Mouse (Mus musculus): ENCODE measurements around the gene Nab2. TPM values are rescaled to one million over a fixed set of nuclear protein-coding genes. Genes with fewer than 3 reads are reported as not detected.

The Nab2 gene
- polyA plus RNA-seq, 1 experiment from 2014 or later, result 4.2 TPM

DNA sequence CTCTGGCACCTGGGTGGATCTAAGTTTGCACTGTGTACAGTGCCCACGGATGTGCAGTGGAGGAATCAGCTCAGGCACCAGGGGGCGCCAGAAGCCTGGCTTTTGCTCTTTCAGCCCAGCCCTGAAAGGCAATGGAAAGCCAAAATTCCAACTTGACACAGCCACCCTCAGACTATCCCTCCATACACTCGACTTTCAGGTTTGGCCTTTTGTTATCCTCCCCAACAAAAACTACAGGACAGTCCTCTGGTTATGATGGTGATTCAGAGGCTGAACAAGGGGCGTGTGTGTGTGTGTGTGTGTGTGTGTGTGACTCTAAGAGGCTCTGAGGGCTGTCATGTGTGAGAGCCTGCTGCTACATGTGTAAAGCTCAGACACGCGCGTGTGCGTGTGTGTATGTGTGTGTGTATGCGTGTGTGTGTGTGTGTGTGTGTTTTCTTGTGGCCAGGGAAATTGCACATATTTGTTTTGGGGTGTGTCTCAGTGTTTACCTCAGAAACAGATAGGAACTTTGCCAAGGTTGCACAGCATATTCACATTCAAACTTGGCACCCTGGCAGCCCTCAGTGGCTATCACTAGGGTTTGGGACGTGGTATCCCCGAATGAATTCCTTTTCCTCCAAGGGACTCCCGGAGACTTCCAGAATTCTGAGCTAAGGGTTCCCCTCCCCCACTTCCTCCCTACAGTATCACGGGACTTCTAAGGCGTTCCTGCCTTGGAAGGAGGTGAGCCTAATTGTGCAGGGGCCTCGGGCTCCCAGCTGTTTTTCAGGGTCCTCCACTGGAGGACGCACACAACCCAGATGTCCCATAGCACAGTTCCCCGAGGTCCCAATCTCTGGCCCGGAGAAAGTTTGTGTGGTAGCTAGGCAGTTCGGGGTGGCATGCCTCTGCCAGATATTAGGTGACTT, 26.3 kb downstream of the Nab2 start:
- H3K9me3 ChIP-seq (ENCODE audit: control insufficient read depth), result no peaks in the 10 kb centered on the region
- peak overlapping the region; percentile 74 for H3K9ac ChIP-seq (ENCODE audit: low read depth, low read length)
- H3K4me2 ChIP-seq (replicated peaks; ENCODE audit: low read depth), result peak overlapping the region; percentile 93
- H3K36me3 ChIP-seq (ENCODE audit: control insufficient read depth, insufficient read depth), result peaks cover 8% of the 10 kb centered on the region
- no peaks in the 10 kb centered on the region for H3K27me3 ChIP-seq (replicated peaks; ENCODE audit: control insufficient read depth, insufficient read depth, low read length)
- H3K27ac ChIP-seq (ENCODE audit: low read depth, low read length), result peak overlapping the region; percentile 94
- peak; percentile 97 for TF ChIP-seq CTCF (IDR thresholded peaks at IDR 0.05; ENCODE audit: low read depth)
- peak; percentile 61 for ATAC-seq
- WGBS, result 5% methylated on average over 19 of the region's 19 CpGs
- peak overlapping the region; percentile 66 for H3K4me3 ChIP-seq (ENCODE audit: low read depth, low read length)
- peaks cover 3% of the 10 kb centered on the region; the same call in 1 of the 2 replicates for H3K4me1 ChIP-seq (replicated peaks; ENCODE audit: control insufficient read depth, insufficient read depth, low read length)

DNA sequence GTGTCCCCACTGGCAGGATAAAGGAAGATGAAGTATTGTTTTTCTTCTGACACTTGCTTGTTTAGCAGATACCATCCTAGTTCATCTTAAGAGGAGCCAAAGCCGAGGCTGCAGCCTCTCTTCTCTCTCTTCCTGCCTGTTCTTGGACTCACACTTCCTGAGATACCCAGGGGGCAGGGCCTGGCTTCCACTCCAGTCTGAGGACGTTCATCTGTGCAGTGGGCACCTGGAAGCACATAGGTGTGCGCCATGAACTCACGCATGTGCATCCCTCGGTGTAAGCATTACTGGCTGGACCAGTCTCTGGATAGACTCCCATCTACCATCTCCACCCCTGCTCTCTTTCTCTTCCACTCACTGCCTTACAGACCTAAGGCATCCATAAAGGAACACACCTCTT, 27.9 kb downstream of the Nab2 start:
- Histone ChIP-seq H3K4me2 (replicated peaks; ENCODE audit: low read depth) (no peak overlapping the region), H3K27me3 (replicated peaks; ENCODE audit: control insufficient read depth, insufficient read depth, low read length) (no peaks in the 10 kb centered on the region), H3K4me1 (replicated peaks; ENCODE audit: control insufficient read depth, insufficient read depth, low read length) (peaks cover 3% of the 10 kb centered on the region; the same call in 1 of the 2 replicates), H3K9ac (ENCODE audit: low read depth, low read length) (no peak overlapping the region), H3K27ac (ENCODE audit: low read depth, low read length) (no peak overlapping the region), H3K36me3 (ENCODE audit: control insufficient read depth, insufficient read depth) (no peaks in the 10 kb centered on the region), H3K9me3 (ENCODE audit: control insufficient read depth) (no peaks in the 10 kb centered on the region), H3K4me3 (ENCODE audit: low read depth, low read length) (no peak overlapping the region)
- TF ChIP-seq CTCF (IDR thresholded peaks at IDR 0.05; ENCODE audit: low read depth), result no peak
- WGBS, result 68% methylated on average over 5 of the region's 5 CpGs
- ATAC-seq, result no peak

DNA sequence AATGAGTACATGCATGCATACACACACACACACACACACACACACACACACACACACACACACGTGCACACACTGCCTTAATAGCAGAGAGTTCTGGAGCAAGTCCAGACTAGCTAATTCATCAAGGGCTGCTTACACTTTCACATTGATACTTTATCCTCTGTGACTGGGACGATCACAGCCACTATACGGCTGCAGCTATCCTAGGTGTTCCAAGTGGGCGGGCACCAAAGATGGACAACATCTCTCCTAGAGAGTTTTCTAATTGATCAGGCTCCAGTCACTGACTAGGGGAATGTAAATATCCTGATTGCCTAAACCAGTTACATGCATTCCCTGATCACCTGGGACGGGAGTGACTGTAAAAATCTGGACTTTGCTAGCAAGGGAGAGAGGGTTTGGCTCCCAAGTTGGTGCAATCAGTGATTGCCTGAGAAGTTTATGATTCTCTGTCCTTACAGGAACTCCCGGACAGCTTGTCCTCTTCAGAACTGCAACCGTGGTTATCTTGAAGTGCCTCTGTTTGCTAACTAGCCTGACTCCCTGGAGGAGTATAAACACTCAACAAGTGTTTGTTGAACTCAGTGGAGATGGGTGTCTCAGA, 35.6 kb downstream of the Nab2 start:
- H3K36me3 ChIP-seq (ENCODE audit: control insufficient read depth, insufficient read depth), result no peaks in the 10 kb centered on the region
- 23% methylated on average over 7 of the region's 7 CpGs for WGBS
- no peak for TF ChIP-seq CTCF (IDR thresholded peaks at IDR 0.05; ENCODE audit: low read depth)
- H3K4me3 ChIP-seq (ENCODE audit: low read depth, low read length), result no peak overlapping the region
- no peak overlapping the region for H3K9ac ChIP-seq (ENCODE audit: low read depth, low read length)
- H3K4me2 ChIP-seq (replicated peaks; ENCODE audit: low read depth), result 0 out of 2 replicates have a peak overlapping the region, but pooled peaks have one; percentile 1
- no peaks in the 10 kb centered on the region for H3K27me3 ChIP-seq (replicated peaks; ENCODE audit: control insufficient read depth, insufficient read depth, low read length)
- H3K9me3 ChIP-seq (ENCODE audit: control insufficient read depth), result no peaks in the 10 kb centered on the region
- H3K27ac ChIP-seq (ENCODE audit: low read depth, low read length), result no peak overlapping the region
- peak; percentile 88 for ATAC-seq
- H3K4me1 ChIP-seq (replicated peaks; ENCODE audit: control insufficient read depth, insufficient read depth, low read length), result peaks cover 7% of the 10 kb centered on the region

GRCm38 (mm10) chr10:127631261-127632214, 36.8 kb downstream of the Nab2 start:
- no peak for TF ChIP-seq CTCF (IDR thresholded peaks at IDR 0.05; ENCODE audit: low read depth)
- Histone ChIP-seq H3K36me3 (ENCODE audit: control insufficient read depth, insufficient read depth) (no peaks in the 10 kb centered on the region), H3K9me3 (ENCODE audit: control insufficient read depth) (no peaks in the 10 kb centered on the region), H3K27ac (ENCODE audit: low read depth, low read length) (no peak overlapping the region), H3K4me2 (replicated peaks; ENCODE audit: low read depth) (no peak overlapping the region), H3K4me3 (ENCODE audit: low read depth, low read length) (no peak overlapping the region), H3K27me3 (replicated peaks; ENCODE audit: control insufficient read depth, insufficient read depth, low read length) (no peaks in the 10 kb centered on the region), H3K4me1 (replicated peaks; ENCODE audit: control insufficient read depth, insufficient read depth, low read length) (peaks cover 7% of the 10 kb centered on the region), H3K9ac (ENCODE audit: low read depth, low read length) (no peak overlapping the region)
- WGBS, result 78% methylated on average over 10 of the region's 10 CpGs
- ATAC-seq, result no peak

DNA sequence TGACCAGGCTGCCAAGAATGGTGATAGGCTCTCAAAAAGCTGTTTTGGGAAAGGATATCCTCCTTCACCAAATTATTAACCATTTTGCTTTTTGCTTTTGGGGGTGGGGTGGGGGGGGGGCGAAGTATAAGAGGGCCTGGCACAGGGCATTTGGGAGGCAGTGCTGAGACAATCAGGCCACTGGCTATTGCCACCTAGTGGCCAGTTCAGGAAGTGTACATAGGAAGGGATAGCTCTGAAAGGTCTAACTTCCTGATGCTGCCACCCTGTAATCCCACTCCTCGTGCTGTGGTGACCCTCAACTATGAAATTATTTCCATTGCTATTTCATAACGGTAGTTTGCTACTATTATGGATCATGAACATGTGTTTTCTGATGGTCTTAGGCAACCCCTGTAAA, 41.9 kb downstream of the Nab2 start:
- 92% methylated on average over 3 of the region's 3 CpGs for WGBS
- TF ChIP-seq CTCF (IDR thresholded peaks at IDR 0.05; ENCODE audit: low read depth), result peak; percentile 64

More for the DNA sequence above, 41.9 kb downstream of the Nab2 start:
- no peak overlapping the region for H3K4me2 ChIP-seq (replicated peaks; ENCODE audit: low read depth)
- no peak for ATAC-seq
- H3K4me1 ChIP-seq (replicated peaks; ENCODE audit: control insufficient read depth, insufficient read depth, low read length), result no peaks in the 10 kb centered on the region
- H3K27me3 ChIP-seq (replicated peaks; ENCODE audit: control insufficient read depth, insufficient read depth, low read length), result no peaks in the 10 kb centered on the region
- no peak overlapping the region for H3K4me3 ChIP-seq (ENCODE audit: low read depth, low read length)
- H3K9ac ChIP-seq (ENCODE audit: low read depth, low read length), result no peak overlapping the region
- no peaks in the 10 kb centered on the region for H3K36me3 ChIP-seq (ENCODE audit: control insufficient read depth, insufficient read depth)
- no peaks in the 10 kb centered on the region for H3K9me3 ChIP-seq (ENCODE audit: control insufficient read depth)
- H3K27ac ChIP-seq (ENCODE audit: low read depth, low read length), result no peak overlapping the region
